In the genomic region with DNA sequence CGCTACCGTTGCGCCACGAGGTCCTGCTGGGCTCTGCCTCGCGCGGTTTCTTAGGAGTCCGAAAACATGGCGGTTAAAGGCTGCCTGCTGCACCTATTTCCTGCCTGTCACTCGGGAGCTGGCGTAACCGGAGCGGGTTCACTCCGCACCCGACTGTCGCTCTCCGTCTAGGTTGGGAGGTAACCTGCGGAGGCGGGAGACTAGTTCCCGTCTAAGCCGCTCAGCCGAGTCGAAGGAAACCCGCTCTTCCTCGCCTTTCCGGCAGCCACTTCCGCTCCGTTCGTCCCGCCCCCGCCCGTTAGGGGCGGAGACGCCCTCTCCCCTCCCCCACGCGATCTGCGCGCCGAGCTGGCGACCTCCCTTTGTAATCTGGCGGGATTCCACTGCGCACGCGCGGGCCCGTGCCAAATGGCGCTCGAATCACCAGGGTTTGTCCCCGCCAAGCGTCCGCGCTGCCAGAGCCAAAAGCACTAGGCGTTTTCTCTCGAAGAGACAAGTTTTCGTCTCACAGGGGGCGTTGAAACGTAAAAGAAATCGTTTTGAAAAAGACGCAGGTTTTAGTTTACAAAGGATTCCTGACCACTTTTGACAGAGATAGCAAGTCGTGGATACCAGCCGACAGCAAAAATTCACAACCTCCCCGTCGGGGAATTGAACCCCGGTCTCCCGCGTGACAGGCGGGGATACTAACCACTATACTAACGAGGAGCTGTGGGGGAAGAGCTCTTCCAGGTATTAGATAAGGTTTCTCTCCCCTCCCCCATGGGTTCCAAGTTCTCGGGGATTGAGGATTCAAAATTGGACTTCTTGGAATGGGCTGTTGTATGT, we compare ENCODE assay signal across 8 mouse cellular contexts. TPM values are rescaled to one million over a fixed set of nuclear protein-coding genes. Genes with fewer than 3 reads are reported as not detected.
DNase-seq lines count a peak whose midpoint lies in the region; ATAC-seq and TF ChIP-seq lines count a peak whose summit lies in the region.

No protein-coding gene starts in this region.

- under 1% methylated on average over 69 of the region's 69 CpGs for WGBS in hindbrain, embryonic 14.5 days

- CTCF ChIA-PET in Patski (lab: Charles Lee): interaction anchor here (0.6 to 10.2 kb wide), 10 partner anchors 9 to 453 kb away, joined by 3 to 80 read pairs (median 5); no protein-coding TSS in a partner anchor

- H3K4me2 ChIP-seq in hindbrain, embryonic 14.5 days (replicated peaks): peak overlapping the region; percentile 59

- H3K9me3 ChIP-seq in hindbrain, embryonic 14.5 days (ENCODE audit: control insufficient read depth, low read length): no peaks in the 10 kb centered on the region

- H3K4me1 ChIP-seq in hindbrain, embryonic 14.5 days (replicated peaks; ENCODE audit: control insufficient read depth, insufficient read depth, low read length): peaks cover 9% of the 10 kb centered on the region

- ATAC-seq in Patski: peak; percentile 56
- peak; percentile 92 for ATAC-seq in hindbrain, embryonic 14.5 days (ENCODE audit: low FRiP score)

- no peak for DNase-seq in Patski (ENCODE audit: low read depth, low spot score)
- peak; percentile 100 for DNase-seq in cerebellum, postnatal 14 days
- peak; percentile 99 for DNase-seq in frontal cortex, postnatal 25 days (ENCODE audit: low spot score in 2 of 2)
- DNase-seq in hindbrain, embryonic 14.5 days (ENCODE audit: low spot score): peak; percentile 100
- DNase-seq in layer of hippocampus, postnatal 36 days: peak; percentile 99
- DNase-seq in lung, postnatal 36 days: peak; percentile 98
- DNase-seq in retina, postnatal 1 day: peak; percentile 99
- peak; percentile 97 to 99 for DNase-seq in urinary bladder, adult 18-20 months (ENCODE audit: low spot score in 2 of 2)

- in situ Hi-C loops in Patski (cut with MboI; ENCODE audit: low pct_unique_long_range_greater_than_20kb): loop anchor here (25.0 kb wide), 1 partner anchor 2006 kb away; no protein-coding TSS in a partner anchor

- peak overlapping the region; percentile 67 for H3K9ac ChIP-seq in hindbrain, embryonic 14.5 days

- POLR2A ChIA-PET in Patski (lab: Charles Lee): interaction anchor here (1.3 to 2.2 kb wide), 3 partner anchors 10 to 13 kb away, joined by 7 to 13 read pairs (median 12); no protein-coding TSS in a partner anchor

- H3K27me3 ChIP-seq in Patski: no peaks in the 10 kb centered on the region
- no peaks in the 10 kb centered on the region for H3K27me3 ChIP-seq in hindbrain, embryonic 14.5 days (ENCODE audit: control insufficient read depth, insufficient read depth, low read length)

- H3K36me3 ChIP-seq in hindbrain, embryonic 14.5 days (replicated peaks; ENCODE audit: control insufficient read depth, insufficient read depth): no peaks in the 10 kb centered on the region

- TF ChIP-seq CTCF in Patski (IDR thresholded peaks at IDR 0.05): no peak

- H3K4me3 ChIP-seq in hindbrain, embryonic 14.5 days (replicated peaks; ENCODE audit: low read length): peak overlapping the region; percentile 47

- H3K27ac ChIP-seq in hindbrain, embryonic 14.5 days: peak overlapping the region; percentile 96

RNA-seq across cellular contexts. Expression of a gene that starts 0.6 kb away (rescaled TPM):
- polyA plus RNA-seq in Patski (2021): 160 TPM
- polyA plus RNA-seq in hindbrain, embryonic 14.5 days (2014; fragmentation: Nextera tagmentation; extraction: Ambion mirVana): 111 and 115 TPM in 2 replicates
- total RNA-seq in layer of hippocampus, postnatal 36 days (2021): 10 to 100 TPM; 38.8 to 41.2 TPM

RNA-seq across cellular contexts. Expression of a gene that starts 57.8 kb away (rescaled TPM):
- polyA plus RNA-seq in Patski (2021): 919 TPM
- polyA plus RNA-seq in hindbrain, embryonic 14.5 days (2014; fragmentation: Nextera tagmentation; extraction: Ambion mirVana): 626 and 634 TPM in 2 replicates
- total RNA-seq in layer of hippocampus, postnatal 36 days (2021): 100 to 1,000 TPM; 499 to 538 TPM
